Mouse (Mus musculus) cerebellum, adult 11-12 months (tissue): ENCODE data around the gene Barhl2.

ENCODE experiments used
- DNase-seq: peaks from one replicate; pipeline ENCODE4 v3.0.0; 2022

The Barhl2 gene

DNA sequence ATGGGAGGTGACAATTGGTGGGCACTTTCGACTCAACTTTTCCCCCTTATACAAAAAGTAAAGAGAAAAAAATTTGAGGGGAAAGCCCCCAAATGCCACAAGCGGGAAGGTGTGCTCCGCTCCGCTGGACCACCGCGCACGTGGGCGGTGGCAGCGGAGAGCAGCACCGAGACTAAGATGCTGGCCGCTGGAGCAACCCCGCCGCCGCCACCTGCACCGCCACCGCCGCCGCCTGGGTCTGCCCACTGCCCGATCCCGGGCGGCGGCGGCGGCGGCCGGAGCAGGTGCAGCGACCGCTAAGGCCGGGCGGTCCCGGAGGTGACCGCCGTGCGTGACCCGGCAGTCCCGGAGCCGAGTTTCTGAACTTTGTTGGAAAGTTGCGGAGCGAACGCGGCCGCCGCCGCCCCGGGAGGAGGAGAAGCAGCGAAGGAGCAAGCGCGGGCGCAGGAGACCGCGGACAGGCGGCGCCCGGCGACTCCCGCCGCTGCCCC, at the start of gene Barhl2:
Gene Barhl2, minus strand, starts transcription at position 181 of the 491 bp plus-strand sequence.
- no peak for DNase-seq

GRCm38 (mm10) chr5:106506061-106506460, 48.1 kb upstream of the Barhl2 start:
- DNase-seq, result no peak

GRCm38 (mm10) chr5:106502684-106503545, 44.9 kb upstream of the Barhl2 start:
- no peak for DNase-seq

DNA sequence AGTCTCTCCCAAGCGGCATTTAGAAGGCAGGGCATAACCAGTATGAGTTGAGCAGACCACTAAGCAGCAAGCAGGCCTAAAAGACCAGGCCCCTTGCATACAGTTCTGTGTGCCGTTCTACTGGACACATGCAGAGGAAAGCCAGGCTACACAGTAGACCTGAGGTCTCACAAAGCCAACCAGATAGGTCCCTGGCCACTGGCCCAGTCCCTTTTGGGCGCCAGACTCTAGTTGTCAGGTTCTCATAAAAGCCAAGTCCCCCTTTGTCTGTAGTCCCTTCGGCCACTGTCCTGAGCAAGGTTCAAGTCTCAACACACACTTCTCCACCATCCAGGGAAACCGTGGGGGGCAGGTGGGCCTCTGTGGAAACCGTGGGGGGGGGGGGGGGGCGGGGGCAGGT, 44.3 kb upstream of the Barhl2 start:
- DNase-seq, result no peak

DNA sequence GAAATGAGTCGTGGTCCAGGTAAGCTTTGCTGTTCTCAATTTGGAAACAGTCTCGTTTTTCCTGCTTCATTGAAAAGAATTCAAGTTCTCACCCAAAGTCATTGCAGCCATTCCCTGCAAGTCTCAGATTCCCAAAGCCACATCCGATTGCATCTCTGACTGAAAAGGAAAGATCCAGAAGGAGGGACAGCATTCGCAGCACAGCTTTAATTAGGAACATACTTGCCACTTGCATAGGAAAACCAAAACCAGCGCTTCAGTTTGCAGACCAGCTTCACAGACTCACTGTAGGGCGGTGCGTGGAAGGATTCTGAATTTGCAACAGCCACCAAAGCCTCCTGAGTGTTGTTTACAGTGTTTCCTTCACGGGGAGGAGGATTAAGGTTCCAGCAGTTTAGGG, 33.8 kb upstream of the Barhl2 start:
- no peak for DNase-seq

DNA sequence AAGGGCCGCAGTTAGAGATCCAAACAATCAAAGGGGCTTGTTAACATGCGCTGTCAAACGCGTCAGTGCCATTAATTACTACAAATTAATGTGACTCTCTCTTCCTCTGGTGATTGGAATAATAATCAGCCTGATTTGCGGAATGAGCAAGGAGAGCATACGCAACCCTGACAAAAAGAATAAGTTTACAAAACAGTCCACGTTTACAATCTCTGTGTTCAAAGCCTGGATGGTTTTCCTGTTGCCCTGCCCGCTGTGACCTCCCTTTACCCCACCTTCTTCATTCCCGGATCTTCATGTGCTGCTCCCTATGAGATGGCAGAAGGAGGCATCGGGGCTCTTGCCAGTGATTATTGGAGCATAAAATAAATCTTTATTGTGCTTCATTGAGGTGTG, 14.1 kb upstream of the Barhl2 start:
- DNase-seq, result peak; percentile 62

- DNase-seq, result peak; percentile 22
Observed at GRCm38 (mm10) chr5:106471235-106472104, 13.5 kb upstream of the Barhl2 start.

GRCm38 (mm10) chr5:106465129-106465790, 7.3 kb upstream of the Barhl2 start:
- peak; percentile 52 for DNase-seq

DNA sequence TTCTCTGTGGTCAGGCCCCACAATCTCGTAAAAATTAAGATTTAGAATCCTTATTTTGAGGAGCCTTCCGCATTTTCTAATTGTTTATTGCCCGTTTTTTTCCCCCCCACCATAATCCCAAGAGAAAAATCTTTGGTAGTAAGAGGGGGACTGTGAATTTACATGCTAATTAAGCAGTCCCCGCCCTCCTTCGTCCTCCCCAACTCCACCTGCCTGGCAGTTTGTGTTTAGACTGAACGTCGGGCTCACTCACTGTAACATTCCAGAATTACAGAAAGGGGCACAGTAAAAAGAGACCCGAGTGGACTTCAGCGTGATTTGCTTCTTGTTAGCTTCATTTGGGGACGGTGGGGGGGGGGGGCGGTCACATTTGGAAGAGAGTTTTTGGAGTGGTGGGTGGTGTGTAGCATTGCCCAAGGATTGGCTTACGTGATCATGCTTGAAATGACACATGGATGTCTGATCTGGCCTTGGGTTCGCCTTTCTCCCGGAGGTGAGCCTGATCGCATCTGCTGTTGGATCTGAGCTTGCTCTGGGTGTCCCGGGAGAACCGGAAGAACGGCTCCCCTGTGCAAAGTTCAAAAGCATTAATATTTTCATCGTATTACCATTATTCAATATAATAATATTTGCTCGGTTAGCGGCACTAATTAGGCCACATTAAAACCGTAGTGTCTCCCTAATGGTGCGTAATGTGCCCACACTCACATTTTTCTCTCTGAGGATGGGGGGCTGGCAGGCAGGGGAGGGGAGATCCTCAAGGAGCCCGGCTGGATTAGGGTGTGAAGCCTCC, 6.6 kb upstream of the Barhl2 start:
- no peak for DNase-seq

GRCm38 (mm10) chr5:106463661-106464191, 5.8 kb upstream of the Barhl2 start:
- peak; percentile 81 for DNase-seq

DNA sequence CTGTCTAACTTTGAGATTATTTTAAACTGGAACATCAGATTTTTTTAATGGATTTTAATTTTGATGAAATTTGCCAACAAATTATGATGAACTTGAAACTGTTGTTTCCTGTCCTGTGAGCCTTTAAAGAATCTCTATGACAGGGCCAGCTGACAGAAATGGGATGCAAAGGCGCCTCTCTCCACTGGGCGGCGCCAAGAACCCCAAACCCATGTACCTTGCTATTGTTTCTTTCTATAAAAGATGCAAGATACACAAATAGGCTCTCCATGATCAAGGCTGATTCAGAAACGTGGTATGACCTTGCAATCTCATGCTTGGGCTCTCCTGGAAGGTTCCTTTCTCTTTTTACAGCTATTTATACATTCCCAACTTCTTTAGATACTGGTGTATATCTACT, 3.9 kb upstream of the Barhl2 start:
- DNase-seq, result peak; percentile 77

- no peak for DNase-seq
Observed at GRCm38 (mm10) chr5:106461431-106461830, 3.5 kb upstream of the Barhl2 start.

GRCm38 (mm10) chr5:106460535-106460934, 2.6 kb upstream of the Barhl2 start:
- no peak for DNase-seq

DNA sequence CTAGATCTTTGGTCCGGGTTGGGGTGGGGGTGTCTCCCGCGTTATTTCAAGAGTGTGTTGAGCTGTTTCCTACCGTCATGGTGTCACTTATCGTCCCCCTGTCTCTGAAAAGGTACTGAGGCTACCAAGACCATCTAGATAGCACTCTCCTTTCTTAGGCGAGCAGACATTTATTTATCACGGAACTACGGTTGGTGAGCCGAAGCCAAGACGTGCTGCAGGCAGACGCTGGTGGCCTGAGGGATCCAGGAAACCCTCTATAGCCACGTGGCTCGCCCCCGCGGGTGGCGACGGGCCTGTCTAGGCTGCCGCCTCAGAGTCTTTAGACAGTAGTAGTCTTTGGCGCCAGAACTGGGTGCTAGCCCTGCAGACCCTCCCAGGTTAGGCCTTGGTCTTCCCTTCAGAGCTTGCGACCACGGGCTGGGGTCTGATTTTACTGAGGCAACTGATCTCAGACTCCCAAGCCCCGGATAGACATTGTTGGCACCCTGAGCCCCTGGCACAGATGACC, 2.1 kb upstream of the Barhl2 start:
- DNase-seq, result peak; percentile 70

DNA sequence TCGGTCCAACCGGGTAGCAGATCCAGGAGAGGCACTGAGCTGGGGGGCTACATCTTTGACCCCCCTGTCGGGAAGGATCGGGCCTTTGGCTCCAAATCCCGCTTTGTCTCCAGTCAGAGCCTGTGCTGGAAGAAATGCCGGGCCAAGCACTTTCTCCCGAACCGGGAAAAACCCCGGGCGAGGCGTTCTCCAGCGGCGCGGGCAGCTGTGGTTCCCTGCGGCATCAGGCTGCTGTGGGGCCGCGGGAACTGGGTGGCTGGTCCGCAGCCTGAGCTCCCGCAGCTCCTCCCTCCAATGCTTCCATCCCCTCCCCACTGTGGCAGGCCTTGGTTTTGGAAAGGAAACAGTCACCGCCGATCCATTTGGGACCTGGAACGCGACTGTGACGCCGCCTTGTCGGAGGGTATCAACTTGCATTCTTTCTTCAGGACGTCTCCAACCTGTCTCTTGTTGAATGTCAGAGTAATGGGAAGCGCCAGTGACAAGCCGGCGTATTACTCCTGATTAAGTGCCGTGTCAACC, 1.2 kb upstream of the Barhl2 start:
- DNase-seq, result peak; percentile 74

- peak; percentile 91 for DNase-seq
Observed at GRCm38 (mm10) chr5:106458477-106459119, 632 bp upstream of the Barhl2 start.

- DNase-seq, result peak; percentile 62
Observed at GRCm38 (mm10) chr5:106457111-106457925, 648 bp downstream of the Barhl2 start.

- no peak for DNase-seq
Observed at GRCm38 (mm10) chr5:106455984-106456383, 2.0 kb downstream of the Barhl2 start.

GRCm38 (mm10) chr5:106455106-106455920, 2.7 kb downstream of the Barhl2 start:
- DNase-seq, result peak; percentile 53
